Mouse (Mus musculus) spleen, adult 2 months (tissue): ENCODE data around the gene Agpat4. TPM values are rescaled to one million over a fixed set of nuclear protein-coding genes. Genes with fewer than 3 reads are reported as not detected.

Source experiments
- DNase-seq, 2 experiments: peaks; one replicate each; pipeline versions ENCODE4 v3.0.0 to v3.0.0-alpha.2; 2012 to 2021; ENCODE audit warnings: low spot score in 2 of 2, low read depth in 1 of 2
- H3K27ac ChIP-seq: fragments of 200-500 bp; 2 replicates; pipeline ENCODE4 v1.5.1; 2012; ENCODE audit warnings: low read length, inconsistent platforms; ENCODE audit not compliant: insufficient read depth
- H3K27me3 ChIP-seq: fragments of 200-500 bp; 2 replicates; pipeline ENCODE4 v1.6.1; 2012; ENCODE audit warnings: mild to moderate bottlenecking, moderate library complexity, low read length, inconsistent platforms; ENCODE audit not compliant: control insufficient read depth, insufficient read depth
- H3K36me3 ChIP-seq: fragments of 200-500 bp; 2 replicates; pipeline ENCODE4 v1.6.1; 2012; ENCODE audit warnings: mild to moderate bottlenecking, low read length, inconsistent platforms; ENCODE audit not compliant: control insufficient read depth, insufficient read depth
- H3K4me1 ChIP-seq: fragments of 200-500 bp; 2 replicates; pipeline ENCODE4 v1.6.1; 2011; ENCODE audit warnings: inconsistent platforms; ENCODE audit not compliant: control insufficient read depth, insufficient read depth, insufficient read length
- H3K4me3 ChIP-seq: fragments of 200-500 bp; 2 replicates; pipeline ENCODE4 v1.5.1; 2011; ENCODE audit warnings: mild to moderate bottlenecking, inconsistent platforms; ENCODE audit not compliant: insufficient read depth, insufficient read length; ENCODE audit errors: extremely low read depth
- CTCF ChIP-seq: fragments of 200-500 bp; IDR thresholded peaks from 2 replicates; pipeline ENCODE4 v1.5.1; 2011; ENCODE audit warnings: mild to moderate bottlenecking, inconsistent platforms; ENCODE audit not compliant: insufficient read depth, insufficient read length, insufficient replicate concordance; ENCODE audit errors: extremely low read depth
- POLR2A ChIP-seq: fragments of 200-500 bp; IDR thresholded peaks from 2 replicates; pipeline ENCODE4 v1.6.1; 2011; ENCODE audit warnings: low read depth, low read length, inconsistent platforms
- WGBS: fragments of 180-500 bp; shearing (Covaris S2); methylation state at CpG from one replicate; pipeline ENCODE4 v1.1.7; 2018; 5-methylcytosine and 5-hydroxymethylcytosine counted together
- polyA plus RNA-seq: library from polyadenylated mRNA; depleted of rRNA; stranded (reverse); fragments of >200 nt; gene quantifications from 2 replicates; pipeline ENCODE4 v1.2.3, GENCODE M21; 2012

Agpat4 gene
- polyA plus RNA-seq, 1 experiment, result 14.4 TPM

DNA sequence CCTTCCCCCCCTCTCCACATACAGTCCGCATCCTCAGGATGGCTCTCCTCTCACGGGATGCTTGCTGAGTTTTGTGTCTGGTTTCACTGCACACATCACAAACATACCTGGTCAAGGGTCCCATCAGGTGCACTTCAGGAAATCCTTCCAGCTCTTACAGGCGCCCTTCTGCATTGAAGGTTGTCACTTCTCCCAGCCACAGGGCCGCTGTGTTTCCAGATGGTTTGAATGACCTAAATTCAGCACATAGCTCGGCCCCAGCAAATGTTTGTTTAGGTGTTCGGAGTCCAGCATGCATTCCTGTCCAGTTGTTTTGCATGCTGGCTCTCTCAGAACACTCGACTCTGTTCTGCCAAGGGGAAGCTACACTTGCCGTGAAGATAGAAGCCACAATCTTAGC lies 65.8 kb downstream of the Agpat4 start:
- H3K4me1 ChIP-seq, result 0 out of 2 replicates have a peak, but pooled peaks cover 2% of the 10 kb centered on the region
- H3K27ac ChIP-seq, result no peak overlapping the region
- H3K27me3 ChIP-seq, result no peaks in the 10 kb centered on the region
- no peaks in the 10 kb centered on the region for H3K36me3 ChIP-seq
- no peak for TF ChIP-seq CTCF
- TF ChIP-seq POLR2A, result no peak
- WGBS, result 91% methylated on average over 8 of the region's 8 CpGs
- no peak for DNase-seq
- no peak overlapping the region for H3K4me3 ChIP-seq

GRCm38 (mm10) chr17:12185855-12186254 lies 67.4 kb downstream of the Agpat4 start:
- no peak for DNase-seq
- Histone ChIP-seq H3K4me1 (0 out of 2 replicates have a peak, but pooled peaks cover 2% of the 10 kb centered on the region), H3K27ac (no peak overlapping the region), H3K36me3 (no peaks in the 10 kb centered on the region), H3K4me3 (no peak overlapping the region), H3K27me3 (no peaks in the 10 kb centered on the region)
- WGBS, result 77% methylated on average over 4 of the region's 4 CpGs
- TF ChIP-seq POLR2A, result no peak
- TF ChIP-seq CTCF, result no peak

DNA sequence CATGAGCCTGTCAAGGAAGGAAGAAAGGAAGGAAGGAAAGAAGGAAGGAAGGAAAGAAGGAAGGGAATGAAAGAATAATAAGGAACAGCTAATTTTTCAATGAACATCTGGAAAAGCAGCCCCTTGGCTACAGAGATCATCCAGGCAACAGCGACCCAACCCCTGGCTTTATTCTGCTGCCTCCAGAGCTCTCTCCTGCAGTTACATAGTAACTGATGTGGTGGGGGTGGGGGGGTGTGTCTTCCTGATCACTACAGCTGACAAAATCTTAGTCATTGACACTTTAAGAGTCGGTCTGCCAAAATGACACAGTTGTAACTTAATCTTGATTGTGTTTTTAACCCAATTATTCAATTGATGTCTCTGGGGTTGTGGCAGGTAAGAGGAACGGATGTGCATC lies 67.8 kb downstream of the Agpat4 start:
- H3K4me1 ChIP-seq, result 0 out of 2 replicates have a peak, but pooled peaks cover 2% of the 10 kb centered on the region
- no peak overlapping the region for H3K27ac ChIP-seq
- DNase-seq, result no peak
- no peaks in the 10 kb centered on the region for H3K36me3 ChIP-seq
- TF ChIP-seq CTCF (no peak), POLR2A (no peak)
- no peak overlapping the region for H3K4me3 ChIP-seq
- no peaks in the 10 kb centered on the region for H3K27me3 ChIP-seq
- WGBS, result 86% methylated on average over 3 of the region's 3 CpGs

DNA sequence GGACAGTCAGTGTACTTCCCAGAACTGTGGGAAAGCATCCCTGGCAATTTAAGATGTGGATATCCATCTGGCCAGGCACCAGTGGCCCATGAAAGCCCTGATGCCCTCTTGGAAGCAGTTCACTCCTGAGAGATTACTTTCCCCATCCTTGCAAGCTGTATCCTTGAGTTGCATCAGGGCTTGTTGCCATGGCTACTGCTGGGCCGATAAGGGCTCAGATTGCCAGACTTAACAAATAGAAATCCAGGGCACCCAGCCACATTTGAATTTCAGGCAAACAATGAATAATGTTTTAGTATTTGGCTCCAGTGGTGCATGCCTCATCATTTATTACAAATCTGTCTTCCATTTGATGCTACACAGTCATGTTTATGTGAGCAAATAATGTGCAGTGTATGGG lies 69.3 kb downstream of the Agpat4 start:
- H3K27me3 ChIP-seq, result no peaks in the 10 kb centered on the region
- no peak overlapping the region for H3K4me3 ChIP-seq
- H3K27ac ChIP-seq, result no peak overlapping the region
- 94% methylated on average over 1 of the region's 1 CpGs for WGBS
- H3K36me3 ChIP-seq, result no peaks in the 10 kb centered on the region
- DNase-seq, result no peak
- no peak for TF ChIP-seq POLR2A
- no peak for TF ChIP-seq CTCF
- H3K4me1 ChIP-seq, result no peaks in the 10 kb centered on the region

DNA sequence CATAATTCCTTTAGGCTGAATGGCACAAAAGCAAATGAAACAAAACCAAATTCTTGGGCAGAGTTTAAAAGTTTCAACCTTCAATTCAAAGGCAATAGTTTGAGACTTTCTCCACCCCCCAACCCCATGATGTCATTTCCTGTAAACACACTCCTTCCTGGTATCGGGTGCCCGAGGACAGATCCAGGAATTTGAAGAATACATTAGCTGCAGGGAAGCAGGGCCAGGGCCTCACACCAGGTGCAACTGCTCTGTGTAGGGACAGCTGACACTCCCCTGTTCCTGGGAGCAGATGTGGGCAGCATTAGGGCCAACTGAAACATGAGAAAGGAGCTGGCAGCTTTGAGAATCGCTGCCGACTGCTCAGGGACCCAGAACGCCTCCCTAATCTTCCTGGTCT lies 76.6 kb downstream of the Agpat4 start:
- H3K36me3 ChIP-seq, result no peaks in the 10 kb centered on the region
- no peaks in the 10 kb centered on the region for H3K27me3 ChIP-seq
- no peak for DNase-seq
- WGBS, result 45% methylated on average over 5 of the region's 5 CpGs
- H3K4me3 ChIP-seq, result no peak overlapping the region
- no peak overlapping the region for H3K27ac ChIP-seq
- H3K4me1 ChIP-seq, result peaks cover 4% of the 10 kb centered on the region; the same call in 1 of the 2 replicates
- TF ChIP-seq CTCF (no peak), POLR2A (no peak)

DNA sequence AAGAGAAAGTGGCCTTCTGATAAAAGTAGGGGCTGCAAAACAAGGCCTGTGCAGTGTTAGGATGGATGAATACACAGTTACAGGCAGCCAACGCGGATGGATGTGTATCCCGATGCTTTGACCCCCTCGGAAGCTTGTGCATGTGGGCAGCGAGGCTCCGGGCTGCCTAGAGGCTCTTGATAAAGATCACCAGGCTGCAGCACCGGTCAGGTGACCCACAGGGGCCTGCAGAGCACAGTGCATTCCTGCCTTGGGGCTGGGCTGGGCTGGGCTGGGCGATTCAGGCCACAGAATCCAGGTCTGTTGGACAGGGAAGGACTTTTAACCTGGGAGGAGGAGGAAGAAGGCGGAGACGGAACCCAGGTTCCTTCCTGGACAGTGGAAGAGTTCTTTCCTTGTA lies 77.1 kb downstream of the Agpat4 start:
- TF ChIP-seq POLR2A (no peak), CTCF (no peak)
- Histone ChIP-seq H3K4me3 (no peak overlapping the region), H3K27me3 (no peaks in the 10 kb centered on the region), H3K36me3 (no peaks in the 10 kb centered on the region), H3K4me1 (peaks cover 4% of the 10 kb centered on the region; the same call in 1 of the 2 replicates), H3K27ac (no peak overlapping the region)
- no peak for DNase-seq
- 78% methylated on average over 10 of the region's 10 CpGs for WGBS

DNA sequence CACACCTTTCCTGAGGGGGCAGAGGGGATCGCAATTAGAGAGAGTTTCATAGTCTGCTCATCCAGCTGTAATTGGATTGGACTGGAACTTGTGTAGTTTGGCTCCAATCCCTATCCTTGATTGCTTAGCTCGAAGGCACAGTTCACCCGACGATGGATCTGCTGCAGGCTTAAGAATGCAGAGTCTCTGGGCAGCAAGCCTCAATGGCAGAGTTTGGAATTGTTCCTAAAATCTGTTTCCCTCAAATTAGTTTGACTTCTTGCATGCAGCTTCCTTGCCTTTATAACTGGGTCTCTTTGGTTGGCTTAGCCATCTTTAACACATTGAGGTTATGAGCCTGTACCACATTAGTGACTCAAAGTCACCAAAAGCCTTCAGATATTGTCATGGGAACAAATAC lies 81.4 kb downstream of the Agpat4 start:
- Histone ChIP-seq H3K36me3 (no peaks in the 10 kb centered on the region), H3K4me1 (peaks cover 4% of the 10 kb centered on the region; the same call in 1 of the 2 replicates), H3K27ac (no peak overlapping the region), H3K4me3 (no peak overlapping the region), H3K27me3 (no peaks in the 10 kb centered on the region)
- WGBS, result 93% methylated on average over 4 of the region's 4 CpGs
- no peak for DNase-seq
- TF ChIP-seq POLR2A (no peak), CTCF (no peak)
